Mouse (Mus musculus) macrophage (primary cell): ENCODE results near the gene Slc39a11. TPM values are rescaled to one million over a fixed set of nuclear protein-coding genes. Genes with fewer than 3 reads are reported as not detected.

ENCODE experiments used
- H3K27ac ChIP-seq: fragments of 350-480 bp; formaldehyde crosslinking; 2 replicates; pipeline ENCODE4 v1.9.0; 2021
- H3K36me3 ChIP-seq: fragments of 350-480 bp; formaldehyde crosslinking; 2 replicates; pipeline ENCODE4 v1.9.0; 2021; ENCODE audit errors: inconsistent target
- H3K4me3 ChIP-seq: fragments of 350-480 bp; formaldehyde crosslinking; 2 replicates; pipeline ENCODE4 v1.9.0; 2021; ENCODE audit errors: inconsistent target
- H3K79me2 ChIP-seq: fragments of 350-480 bp; formaldehyde crosslinking; 2 replicates; pipeline ENCODE4 v1.9.0; 2021; ENCODE audit errors: inconsistent target
- WGBS: methylation state at CpG from one replicate; pipeline ENCODE4 v1.1.7; 2026; ENCODE audit warnings: inconsistent platforms; ENCODE audit not compliant: missing documents; 5-methylcytosine and 5-hydroxymethylcytosine counted together
- polyA plus RNA-seq: library from polyadenylated mRNA; stranded (reverse); fragments of 250-400 nt; gene quantifications from 3 replicates; pipeline ENCODE4 v1.2.4, GENCODE M21; 2018; ENCODE audit warnings: inconsistent platforms
- total RNA-seq, 78 experiments: library from RNA; depleted of rRNA; stranded (reverse); fragments of 250-400 nt; gene quantifications; 1 replicate in 9 of 78; 2 replicates in 24 of 78; 3 replicates in 43 of 78; 4 replicates in 2 of 78; pipeline ENCODE4 v1.2.4; 2018; ENCODE audit warnings: inconsistent platforms in 56 of 78

The Slc39a11 gene
- 10 to 100 TPM in 25 of 26 experiments, 1 to 10 TPM in 1; 9.0 to 47.0 (median 27.2) TPM for total RNA-seq (2018; cell fraction: chromatin; rRNA removed)
- 10 to 100 TPM; 21.9 to 44.2 (median 30.4) TPM for total RNA-seq (2018; cell fraction: cytosol; rRNA removed)
- 10 to 100 TPM; 17.8 to 47.8 (median 28.3) TPM for total RNA-seq (2018; cell fraction: nucleus; rRNA removed)
- 21.0 to 39.9 TPM (median 35.9 TPM) in 3 replicates for polyA plus RNA-seq

GRCm38 (mm10) chr11:113649353-113650210, at the start of gene Slc39a11:
TSS of gene Slc39a11 (minus strand) at chr11:113650079.
- 0% methylated on average over 62 of the region's 91 CpGs for WGBS
- H3K27ac ChIP-seq, result peak within 1 kb of the TSS; percentile 17; the same call in 1 of the 2 replicates

DNA sequence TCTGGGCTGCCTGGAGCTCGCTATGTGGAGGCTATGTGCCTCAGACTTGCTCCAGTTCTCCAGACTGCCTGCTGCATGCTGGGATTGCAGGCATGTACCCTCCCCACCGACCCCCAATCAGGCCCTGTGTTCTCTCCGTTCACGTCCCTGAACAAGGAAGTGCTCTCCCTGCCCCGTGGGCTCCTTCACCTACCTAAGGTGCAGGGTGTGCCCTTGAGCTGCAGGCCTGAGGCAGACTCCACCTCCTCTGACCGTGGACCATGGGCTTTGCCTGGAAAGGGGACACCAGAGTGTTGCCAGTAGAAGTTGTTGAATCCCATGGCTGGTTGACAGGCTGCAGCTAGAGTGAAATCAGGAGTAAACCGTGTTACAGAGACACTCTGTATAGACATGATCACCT, 49.8 kb upstream of the Slc39a11 start:
- no peaks in the 10 kb centered on the region for H3K79me2 ChIP-seq
- WGBS, result 92% methylated on average over 7 of the region's 7 CpGs
- no peak overlapping the region for H3K27ac ChIP-seq
- H3K36me3 ChIP-seq, result peaks cover 8% of the 10 kb centered on the region; the same call in 1 of the 2 replicates
- no peak overlapping the region for H3K4me3 ChIP-seq

More at GRCm38 (mm10) chr11:113649353-113650210, at the start of gene Slc39a11:
- peaks cover 4% of the 10 kb centered on the region; the same call in 1 of the 2 replicates for H3K79me2 ChIP-seq
- H3K4me3 ChIP-seq, result peak within 1 kb of the TSS; percentile 67
- H3K36me3 ChIP-seq, result peaks cover 29% of the 10 kb centered on the region

DNA sequence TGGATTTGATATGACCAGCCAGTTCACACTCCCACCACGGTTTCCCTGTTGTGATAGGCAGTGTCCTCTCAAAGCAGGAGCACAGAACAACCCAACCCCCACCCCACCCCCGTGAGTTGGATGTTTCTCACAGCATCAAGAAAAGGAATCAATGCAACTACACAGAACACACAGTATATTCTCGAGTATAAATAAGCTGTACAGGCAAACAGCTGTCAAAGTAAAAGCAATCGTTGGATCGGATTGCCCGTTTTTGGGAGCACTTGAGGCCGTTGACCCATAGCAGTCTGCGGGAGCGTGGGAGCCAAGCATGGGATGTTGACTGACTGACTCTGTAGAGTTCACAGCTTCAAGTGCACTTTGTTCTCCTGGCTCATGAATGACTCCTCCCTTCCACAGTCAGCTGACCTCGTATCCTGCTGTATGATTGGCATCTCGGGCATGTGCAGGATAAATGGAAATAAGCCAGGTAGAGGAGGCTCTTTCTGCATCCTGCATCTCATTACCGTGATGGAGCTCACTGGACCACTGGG, 48.2 kb upstream of the Slc39a11 start:
- Histone ChIP-seq H3K79me2 (no peaks in the 10 kb centered on the region), H3K4me3 (no peak overlapping the region), H3K27ac (no peak overlapping the region), H3K36me3 (peaks cover 21% of the 10 kb centered on the region; the same call in 1 of the 2 replicates)
- 95% methylated on average over 12 of the region's 12 CpGs for WGBS

DNA sequence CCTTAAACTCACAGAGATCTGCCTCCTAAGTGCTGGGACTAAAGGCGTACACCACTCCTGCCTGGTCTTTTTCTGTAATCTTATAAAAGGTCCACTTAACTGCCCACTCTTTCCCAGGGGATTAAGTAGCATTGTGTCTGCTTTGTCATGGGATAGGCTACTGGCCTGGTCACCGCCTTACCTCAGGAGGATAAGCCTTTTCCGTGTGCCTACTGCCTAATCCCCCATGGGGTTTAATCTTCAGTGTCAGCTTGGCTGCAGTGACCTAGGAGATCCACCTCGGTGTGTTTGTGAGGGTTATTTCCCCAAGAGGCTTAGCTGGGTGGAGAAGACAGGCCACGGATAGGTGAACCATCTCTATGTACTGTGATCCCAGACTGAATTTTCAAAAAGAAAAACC, 47.7 kb upstream of the Slc39a11 start:
- Histone ChIP-seq H3K27ac (no peak overlapping the region), H3K79me2 (no peaks in the 10 kb centered on the region), H3K36me3 (peaks cover 26% of the 10 kb centered on the region; the same call in 1 of the 2 replicates), H3K4me3 (no peak overlapping the region)
- 95% methylated on average over 5 of the region's 5 CpGs for WGBS

DNA sequence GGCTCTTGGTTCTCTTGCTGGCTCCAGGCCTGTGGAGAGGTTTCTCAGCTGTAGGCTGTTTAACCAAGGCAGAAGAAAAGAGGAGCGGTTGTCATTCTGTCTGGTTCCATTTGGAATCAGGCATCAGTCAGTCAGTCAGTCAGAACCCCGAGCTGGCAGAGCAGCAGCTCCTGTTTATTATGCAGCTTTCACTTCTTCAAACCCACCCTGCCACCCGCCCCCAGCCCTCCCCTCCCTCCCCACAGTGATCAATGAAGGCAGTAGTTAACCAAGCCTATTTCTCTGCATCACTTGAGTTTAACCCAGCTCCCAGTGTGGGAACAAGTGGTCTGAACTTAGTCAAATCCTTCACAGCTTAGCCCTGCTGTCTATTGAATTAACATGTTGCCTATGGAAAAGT, 42.0 kb upstream of the Slc39a11 start:
- Histone ChIP-seq H3K36me3 (peaks cover 47% of the 10 kb centered on the region), H3K4me3 (no peak overlapping the region), H3K27ac (no peak overlapping the region), H3K79me2 (peaks cover 13% of the 10 kb centered on the region; the same call in 1 of the 2 replicates)
- WGBS, result 41% methylated on average over 3 of the region's 3 CpGs

GRCm38 (mm10) chr11:113691318-113691717, 41.4 kb upstream of the Slc39a11 start:
- Histone ChIP-seq H3K4me3 (no peak overlapping the region), H3K79me2 (peaks cover 18% of the 10 kb centered on the region; the same call in 1 of the 2 replicates), H3K36me3 (peaks cover 47% of the 10 kb centered on the region), H3K27ac (no peak overlapping the region)
- 96% methylated on average over 5 of the region's 5 CpGs for WGBS

DNA sequence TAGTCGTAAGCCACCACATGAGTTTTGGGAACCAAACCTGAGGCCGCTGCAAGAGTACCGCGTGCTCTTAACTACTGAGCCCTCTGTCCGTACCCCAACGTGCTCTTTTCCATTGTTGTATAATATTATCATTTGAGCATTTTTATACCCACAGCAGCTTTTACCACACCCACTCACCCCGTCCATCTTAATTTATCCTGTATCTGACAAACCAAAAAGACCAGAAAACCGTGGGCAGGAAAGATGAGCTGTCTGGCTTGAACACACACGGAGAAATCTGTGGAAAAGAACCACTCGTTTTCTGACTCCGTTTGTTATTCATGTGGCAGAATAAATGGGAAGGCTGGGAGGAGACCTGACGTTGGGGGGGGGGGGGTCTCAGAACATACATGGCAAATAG, 40.6 kb upstream of the Slc39a11 start:
- 94% methylated on average over 11 of the region's 12 CpGs for WGBS
- Histone ChIP-seq H3K27ac (no peak overlapping the region), H3K4me3 (no peak overlapping the region), H3K36me3 (peaks cover 45% of the 10 kb centered on the region), H3K79me2 (peaks cover 26% of the 10 kb centered on the region)

DNA sequence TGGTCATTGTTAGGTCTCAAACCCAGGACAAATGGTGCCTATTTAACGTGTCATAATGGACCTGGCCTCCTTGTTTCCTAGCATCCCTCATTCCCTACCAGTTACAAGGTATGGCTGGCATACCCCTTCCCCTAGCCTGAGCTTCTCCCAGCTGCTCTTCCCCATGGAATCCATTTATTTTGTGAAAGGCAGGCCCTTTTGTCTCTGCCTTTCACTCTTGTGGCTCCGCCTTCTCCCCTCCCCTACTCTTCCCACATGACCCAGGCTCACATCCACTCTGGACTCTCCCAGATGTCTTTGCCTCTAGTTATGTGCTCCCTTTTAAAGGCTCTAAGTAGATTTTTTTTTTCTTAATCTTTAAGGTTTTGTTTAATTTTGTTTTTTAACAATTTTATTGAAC, 37.2 kb upstream of the Slc39a11 start:
- Histone ChIP-seq H3K27ac (no peak overlapping the region), H3K79me2 (peaks cover 53% of the 10 kb centered on the region), H3K4me3 (no peak overlapping the region), H3K36me3 (peaks cover 18% of the 10 kb centered on the region)
- WGBS, result 80% methylated on average over 2 of the region's 2 CpGs

DNA sequence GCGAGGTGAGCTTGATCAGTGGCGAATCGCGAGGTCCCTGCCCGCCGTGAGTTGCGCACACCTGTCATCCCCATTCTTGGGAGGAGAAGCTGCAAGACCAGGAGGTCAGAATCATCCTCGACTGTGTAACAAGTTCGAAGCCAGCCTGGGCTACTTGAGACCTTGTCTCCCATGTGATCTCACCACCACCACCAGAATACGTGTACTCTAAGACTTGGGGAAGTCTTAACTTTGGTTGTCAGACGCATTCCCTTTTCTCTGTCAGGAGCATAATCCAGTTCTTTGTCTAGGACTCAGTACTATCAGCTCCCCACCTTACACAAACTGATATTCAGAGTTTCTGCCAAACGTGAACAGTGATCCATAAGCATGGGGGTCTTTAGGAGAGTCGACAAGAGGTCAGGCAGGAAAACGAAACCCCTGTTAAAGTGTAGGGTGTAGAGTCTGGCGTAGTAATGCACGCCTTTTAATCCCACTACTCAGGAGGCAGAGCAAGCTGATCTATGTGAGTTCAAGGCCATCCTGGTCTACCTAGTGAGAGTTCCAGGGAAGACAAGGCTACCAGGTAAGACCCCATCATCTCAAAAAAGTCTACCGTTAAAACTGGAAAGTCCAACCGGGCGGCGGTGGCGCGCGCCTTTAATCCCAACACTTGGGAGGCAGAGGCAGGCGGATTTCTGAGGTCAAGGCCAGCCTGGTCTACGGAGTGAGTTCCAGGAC, 35.0 kb upstream of the Slc39a11 start:
- peaks cover 72% of the 10 kb centered on the region for H3K79me2 ChIP-seq
- peak overlapping the region; percentile 89 for H3K27ac ChIP-seq
- WGBS, result 43% methylated on average over 25 of the region's 25 CpGs
- H3K4me3 ChIP-seq, result peak overlapping the region; percentile 72
- H3K36me3 ChIP-seq, result peaks cover 17% of the 10 kb centered on the region

DNA sequence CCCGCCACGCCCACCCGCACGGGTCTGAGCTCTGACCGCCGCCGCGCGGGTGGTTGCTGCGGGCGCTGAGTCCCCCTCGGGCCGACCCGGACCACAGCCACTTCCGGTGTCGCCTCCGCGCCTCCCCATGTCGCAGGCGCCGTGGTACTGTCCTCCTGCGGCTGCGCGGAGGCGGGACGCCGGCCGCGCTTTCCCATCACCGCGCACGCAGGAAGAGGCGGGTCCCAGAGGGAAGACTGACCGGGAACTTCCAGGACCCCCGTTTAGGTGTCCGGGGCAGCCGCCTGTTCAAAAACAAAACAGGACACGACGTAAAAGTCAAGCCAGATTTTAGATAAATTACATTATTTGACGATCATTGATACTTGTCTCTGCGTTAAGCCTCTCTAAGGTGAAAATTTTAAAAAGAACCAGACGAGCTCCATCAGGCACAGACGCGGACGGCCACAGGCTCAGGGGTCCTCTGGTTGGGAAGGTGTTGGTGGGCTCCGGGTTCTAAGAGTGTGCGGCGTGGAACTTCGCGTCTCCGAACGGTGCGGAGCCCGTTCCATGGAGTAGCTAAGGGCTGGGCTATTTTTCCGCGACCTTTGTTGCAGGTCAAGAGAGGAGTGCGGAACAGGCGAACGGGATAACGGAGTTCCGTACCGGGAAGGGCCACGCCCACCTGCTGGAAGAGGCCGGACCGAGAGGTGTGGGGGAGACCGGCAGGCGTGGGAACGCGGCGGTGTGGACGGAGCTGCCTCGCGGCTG, 34.3 kb upstream of the Slc39a11 start, which contains the start of the genes Fam104a and D11Wsu47e:
Gene Fam104a (minus strand): TSS at position 199 of the 750 bp plus-strand sequence.
Gene D11Wsu47e (plus strand): TSS at position 456 of the 750 bp plus-strand sequence.
- Histone ChIP-seq H3K79me2 (peaks cover 74% of the 10 kb centered on the region), H3K27ac (peak within 1 kb of the TSS; percentile 89), H3K36me3 (peaks cover 10% of the 10 kb centered on the region), H3K4me3 (peak within 1 kb of the TSS; percentile 72)
- WGBS, result under 1% methylated on average over 70 of the region's 73 CpGs

DNA sequence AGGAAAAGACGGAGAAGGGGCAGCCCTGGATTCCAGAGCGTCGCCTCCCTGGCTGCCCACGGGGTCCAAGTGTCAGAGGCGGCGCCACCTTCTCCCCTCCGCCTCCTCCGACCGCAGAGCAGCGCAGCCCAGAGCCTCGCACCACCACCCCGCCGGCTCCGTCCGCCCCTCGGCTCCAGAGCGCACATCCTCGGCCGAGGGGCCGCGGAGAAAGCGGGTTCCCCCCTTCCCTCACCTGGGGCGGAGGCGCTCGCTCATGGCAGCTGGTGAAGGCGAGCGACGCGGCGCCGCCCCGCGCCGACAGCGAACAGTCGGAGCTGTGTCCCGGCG, 33.7 kb upstream of the Slc39a11 start:
- H3K4me3 ChIP-seq, result peak overlapping the region; percentile 68
- peaks cover 4% of the 10 kb centered on the region for H3K36me3 ChIP-seq
- H3K27ac ChIP-seq, result peak overlapping the region; percentile 63
- under 1% methylated on average over 37 of the region's 38 CpGs for WGBS
- H3K79me2 ChIP-seq, result peaks cover 80% of the 10 kb centered on the region

DNA sequence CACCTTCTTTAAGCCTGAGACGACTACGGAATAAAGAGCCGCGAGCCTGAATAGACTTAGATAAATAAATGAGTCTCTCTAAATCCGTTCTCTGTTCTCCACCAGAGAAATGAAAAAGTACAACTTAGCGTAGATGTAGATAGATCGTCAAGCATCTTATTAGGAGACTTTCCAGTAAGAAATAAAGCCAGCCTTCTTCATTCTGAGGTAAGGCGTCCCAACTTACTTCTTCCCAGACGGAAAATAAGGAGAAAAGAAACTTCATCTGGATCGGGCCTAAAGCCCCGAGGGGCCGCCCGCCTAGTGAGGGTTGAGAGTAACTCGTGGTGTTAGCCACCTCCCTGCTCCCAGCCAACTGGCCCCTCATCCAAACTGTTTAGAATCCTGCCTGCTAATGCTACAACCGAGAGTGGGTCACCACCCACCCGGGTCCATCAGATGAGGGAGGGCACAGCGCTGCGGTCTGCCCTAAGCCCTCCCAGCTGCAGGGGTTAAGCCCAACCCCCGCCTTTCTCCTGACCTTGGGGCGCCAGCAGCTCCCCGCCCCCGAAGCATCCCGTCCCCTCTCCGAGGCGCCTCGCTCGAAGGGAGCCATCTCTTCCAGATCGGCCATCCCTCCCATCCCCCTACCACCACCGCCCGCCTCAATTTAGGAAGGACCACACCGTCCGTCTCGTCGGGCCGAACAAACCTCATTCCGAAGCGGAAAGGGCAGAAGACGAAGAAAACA, 33.2 kb upstream of the Slc39a11 start:
- peak overlapping the region; percentile 63 for H3K27ac ChIP-seq
- WGBS, result 9% methylated on average over 32 of the region's 38 CpGs
- H3K36me3 ChIP-seq, result no peaks in the 10 kb centered on the region; the same call in 1 of the 2 replicates
- H3K79me2 ChIP-seq, result peaks cover 85% of the 10 kb centered on the region
- peak overlapping the region; percentile 68 for H3K4me3 ChIP-seq

- H3K27ac ChIP-seq, result no peak overlapping the region
- peak overlapping the region; percentile 68; the same call in 1 of the 2 replicates for H3K4me3 ChIP-seq
Measured at GRCm38 (mm10) chr11:113681979-113682378, 32.1 kb upstream of the Slc39a11 start.

More at GRCm38 (mm10) chr11:113681979-113682378, 32.1 kb upstream of the Slc39a11 start:
- H3K79me2 ChIP-seq, result peaks cover 92% of the 10 kb centered on the region
- no peaks in the 10 kb centered on the region for H3K36me3 ChIP-seq
